Mouse (Mus musculus): ENCODE data around the gene Tcaf3. TPM values are rescaled to one million over a fixed set of nuclear protein-coding genes. Genes with fewer than 3 reads are reported as not detected.

Gene Tcaf3
- total RNA-seq (2012; rRNA removed) (not detected in 2 replicates), total RNA-seq (2014; rRNA removed) (not detected in 2 replicates), polyA plus RNA-seq (2012; ENCODE audit: insufficient read length, low read depth) (not detected in 2 replicates)

DNA sequence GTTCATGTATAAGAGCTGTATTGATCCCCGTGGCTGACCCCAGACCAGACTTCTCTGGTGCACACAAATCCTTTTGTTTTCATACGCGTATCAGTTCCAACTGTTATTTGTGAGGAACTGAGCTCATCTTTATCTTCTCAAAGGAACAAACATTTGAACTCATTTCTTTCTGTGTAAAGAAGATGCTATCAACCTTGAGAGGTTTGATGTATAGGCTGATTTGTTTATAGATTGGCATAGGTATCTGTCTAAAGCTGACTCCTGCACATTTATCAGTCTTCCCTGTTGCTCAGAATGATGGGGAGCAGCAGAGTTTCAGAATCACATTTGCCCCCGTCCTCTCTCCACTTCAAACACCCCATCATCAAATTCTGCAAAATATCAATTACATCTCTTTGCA is at the start of gene Tcaf3:
Gene Tcaf3 (minus strand): TSS at position 101 of the 400 bp plus-strand sequence.
- TF ChIP-seq ETS1 (conservative IDR thresholded peaks at IDR 0.05; ENCODE audit: low read depth, low read length) (no peak), EP300 (IDR thresholded peaks at IDR 0.05; ENCODE audit: low read length) (no peak), USF1 (IDR thresholded peaks at IDR 0.05; ENCODE audit: low read depth, low read length) (no peak), BHLHE40 (IDR thresholded peaks at IDR 0.05; ENCODE audit: low read depth, low read length) (no peak), HCFC1 (IDR thresholded peaks at IDR 0.05; ENCODE audit: low read depth, low read length) (no peak), CTCF (conservative IDR thresholded peaks at IDR 0.05 in 1 of 2, IDR thresholded peaks at IDR 0.05 in 1 of 2; ENCODE audit: low read depth in 2 of 2, low read length in 2 of 2) (no peak), JUND (conservative IDR thresholded peaks at IDR 0.05; ENCODE audit: low read depth, low read length) (no peak), ZKSCAN1 (IDR thresholded peaks at IDR 0.05; ENCODE audit: borderline replicate concordance, low read depth, low read length) (no peak), IRF4 (IDR thresholded peaks at IDR 0.05; ENCODE audit: low read depth, low read length) (no peak), KAT2A (IDR thresholded peaks at IDR 0.05; ENCODE audit: insufficient replicate concordance, low read length) (no peak)
- dilution Hi-C loops (cut with MboI; ENCODE audit: extremely low pct_ligation_motif_present, extremely low pct_unique_long_range_greater_than_20kb, low sequenced_read_pairs), result no loop called here

GRCm38 (mm10) chr6:42644912-42645549 is 47.5 kb upstream of the Tcaf3 start, which contains the start of gene Tcaf2:
Gene Tcaf2, minus strand, starts transcription at chr6:42645254.
- dilution Hi-C loops (cut with MboI; ENCODE audit: extremely low pct_ligation_motif_present, extremely low pct_unique_long_range_greater_than_20kb, low sequenced_read_pairs) (no loop called here), in situ Hi-C loops (cut with MboI; ENCODE audit: low pct_ligation_motif_present, low pct_unique_long_range_greater_than_20kb, low sequenced_read_pairs) (no loop called here)
- Histone ChIP-seq H3K27ac (ENCODE audit: insufficient read depth, low read depth) (no peak within 1 kb of the TSS), H3K4me1 (ENCODE audit: control insufficient read depth in 1 of 2, insufficient read depth in 2 of 2) (no peaks in the 10 kb centered on the region), H3K4me2 (ENCODE audit: insufficient read depth, low read depth, poor library complexity, severe bottlenecking) (no peak within 1 kb of the TSS), H3K9me3 (replicated peaks; ENCODE audit: low read length) (no peaks in the 10 kb centered on the region), H3K79me2 (replicated peaks; ENCODE audit: control insufficient read depth, extremely low read depth, insufficient read depth, poor library complexity, severe bottlenecking) (no peaks in the 10 kb centered on the region), H3K36me3 (replicated peaks in 1 of 2; ENCODE audit: control insufficient read depth in 1 of 2, insufficient read depth in 1 of 2, low read length in 1 of 2) (no peaks in the 10 kb centered on the region), H3K4me3 (replicated peaks in 1 of 3; ENCODE audit: low read depth in 2 of 3, low read length in 2 of 3, poor library complexity in 1 of 3) (no peak within 1 kb of the TSS), H3K27me3 (replicated peaks) (no peaks in the 10 kb centered on the region), H3K9ac (ENCODE audit: insufficient read depth, low read depth) (no peak within 1 kb of the TSS)
- peak; percentile 35 for DNase-seq (ENCODE audit: extremely low read depth)
- TF ChIP-seq IRF4 (IDR thresholded peaks at IDR 0.05; ENCODE audit: low read depth, low read length) (no peak), CTCF (conservative IDR thresholded peaks at IDR 0.05 in 1 of 2, IDR thresholded peaks at IDR 0.05 in 1 of 2; ENCODE audit: low read depth in 2 of 2, low read length in 2 of 2) (peak; percentile 68 to 88), TBP (conservative IDR thresholded peaks at IDR 0.05; ENCODE audit: low read depth, low read length) (no peak), SMC3 (IDR thresholded peaks at IDR 0.05; ENCODE audit: low read depth, low read length) (peak; percentile 40), USF2 (conservative IDR thresholded peaks at IDR 0.05; ENCODE audit: low read depth, low read length) (no peak)

More for the DNA sequence above, at the start of gene Tcaf3:
- H3K36me3 ChIP-seq (replicated peaks in 1 of 2; ENCODE audit: control insufficient read depth in 1 of 2, insufficient read depth in 1 of 2, low read length in 1 of 2), result no peaks in the 10 kb centered on the region
- no peaks in the 10 kb centered on the region for H3K4me1 ChIP-seq (ENCODE audit: control insufficient read depth in 1 of 2, insufficient read depth in 2 of 2)
- H3K4me2 ChIP-seq (ENCODE audit: insufficient read depth, low read depth, poor library complexity, severe bottlenecking), result no peak within 1 kb of the TSS
- H3K27ac ChIP-seq (ENCODE audit: insufficient read depth, low read depth), result no peak within 1 kb of the TSS
- no peak within 1 kb of the TSS for H3K4me3 ChIP-seq (replicated peaks in 1 of 3; ENCODE audit: low read depth in 2 of 3, low read length in 2 of 3, poor library complexity in 1 of 3)
- no peak within 1 kb of the TSS for H3K9ac ChIP-seq (ENCODE audit: insufficient read depth, low read depth)
- H3K9me3 ChIP-seq (replicated peaks; ENCODE audit: low read length), result no peaks in the 10 kb centered on the region
- DNase-seq (ENCODE audit: extremely low read depth), result no peak
- in situ Hi-C loops (cut with MboI; ENCODE audit: low pct_ligation_motif_present, low pct_unique_long_range_greater_than_20kb, low sequenced_read_pairs), result loop anchor here (25.0 kb wide), 2 partner anchors 260 to 360 kb away; partner anchors contain the start of genes Gstk1 and Zyx
- H3K27me3 ChIP-seq (replicated peaks), result no peaks in the 10 kb centered on the region
- no peaks in the 10 kb centered on the region for H3K79me2 ChIP-seq (replicated peaks; ENCODE audit: control insufficient read depth, extremely low read depth, insufficient read depth, poor library complexity, severe bottlenecking)

All from CH12.LX (cell line).